Comparison of ENCODE assay signal across 10 mouse cellular contexts in genomic region chr7:142657341-142657791, GRCm38 (mm10). TPM values are rescaled to one million over a fixed set of nuclear protein-coding genes. Genes with fewer than 3 reads are reported as not detected.
DNase-seq lines count a peak whose midpoint lies in the region; ATAC-seq lines count a peak whose summit lies in the region.
"Had no signal": no experiment of that assay in that cellular context is flagged by ENCODE, and none has a peak within 500 bp of the region (broad histone marks: within the 10 kb centered on the region; RNA-seq: fewer than 3 reads in every experiment).

No protein-coding gene starts in this region.

- peaks cover 42% of the 10 kb centered on the region for H3K36me3 ChIP-seq in heart, embryonic 13.5 days
- no peaks in the 10 kb centered on the region for H3K36me3 ChIP-seq in embryonic facial prominence, embryonic 11.5 days (replicated peaks; ENCODE audit: control insufficient read depth, insufficient read depth, low read depth, low read length)
- no peaks in the 10 kb centered on the region for H3K36me3 ChIP-seq in hindbrain, embryonic 14.5 days (replicated peaks; ENCODE audit: control insufficient read depth, insufficient read depth)

- H3K4me1 ChIP-seq in heart, embryonic 13.5 days, result peaks cover 22% of the 10 kb centered on the region
- peaks cover 5% of the 10 kb centered on the region for H3K4me1 ChIP-seq in embryonic facial prominence, embryonic 11.5 days (ENCODE audit: control insufficient read depth, insufficient read depth, low read length)
- peaks cover 5% of the 10 kb centered on the region; the same call in 1 of the 2 replicates for H3K4me1 ChIP-seq in hindbrain, embryonic 14.5 days (replicated peaks; ENCODE audit: control insufficient read depth, insufficient read depth, low read length)

- peak overlapping the region; percentile 98 for H3K9ac ChIP-seq in heart, embryonic 13.5 days
- H3K9ac ChIP-seq in embryonic facial prominence, embryonic 11.5 days (replicated peaks; ENCODE audit: low read length), result peak overlapping the region; percentile 90
- H3K9ac ChIP-seq in hindbrain, embryonic 14.5 days, result no peak overlapping the region

- intact Hi-C loops in heart, postnatal 25 days (cut with DNase I), result no loop called here

- no peaks in the 10 kb centered on the region for H3K9me3 ChIP-seq in heart, embryonic 13.5 days
- no peaks in the 10 kb centered on the region for H3K9me3 ChIP-seq in embryonic facial prominence, embryonic 11.5 days (replicated peaks; ENCODE audit: control insufficient read depth, low read length)
- H3K9me3 ChIP-seq in hindbrain, embryonic 14.5 days (ENCODE audit: control insufficient read depth, low read length), result no peaks in the 10 kb centered on the region

- H3K4me3 ChIP-seq in heart, embryonic 13.5 days, result peak overlapping the region; percentile 80
- H3K4me3 ChIP-seq in embryonic facial prominence, embryonic 11.5 days (ENCODE audit: low read depth, low read length), result peak overlapping the region; percentile 62
- H3K4me3 ChIP-seq in hindbrain, embryonic 14.5 days (replicated peaks; ENCODE audit: low read length), result peak overlapping the region; percentile 23; the same call in 1 of the 2 replicates

- peak overlapping the region; percentile 99 for H3K27ac ChIP-seq in heart, embryonic 13.5 days (replicated peaks)
- peak overlapping the region; percentile 87 for H3K27ac ChIP-seq in embryonic facial prominence, embryonic 11.5 days (replicated peaks; ENCODE audit: low read depth, low read length)
- H3K27ac ChIP-seq in hindbrain, embryonic 14.5 days, result no peak overlapping the region
- H3K27ac ChIP-seq: macrophage had no signal

- no peak for DNase-seq in heart, postnatal 25 days (ENCODE audit: low spot score)
- peak; percentile 66 for DNase-seq in embryonic facial prominence, embryonic 11.5 days (ENCODE audit: low spot score)
- no peak for DNase-seq in hindbrain, embryonic 14.5 days (ENCODE audit: low spot score)
- DNase-seq in mesoderm, embryonic 11.5 days (ENCODE audit: low read depth, low spot score), result peak; percentile 80
- DNase-seq in cerebellum, adult 18-20 months, result no peak
- DNase-seq in right cerebral cortex, postnatal 36 days (ENCODE audit: low spot score in 2 of 2), result no peak
- no peak for DNase-seq in Muller cell, postnatal 12 days (ENCODE audit: inconsistent ontology term)

- peaks cover 87% of the 10 kb centered on the region for H3K27me3 ChIP-seq in heart, embryonic 13.5 days (replicated peaks)
- H3K27me3 ChIP-seq in embryonic facial prominence, embryonic 11.5 days (ENCODE audit: control insufficient read depth, insufficient read depth, low read length), result peaks cover 75% of the 10 kb centered on the region
- peaks cover 96% of the 10 kb centered on the region for H3K27me3 ChIP-seq in hindbrain, embryonic 14.5 days (ENCODE audit: control insufficient read depth, insufficient read depth, low read length)

- WGBS in heart, embryonic 13.5 days, result 17% methylated on average over 5 of the region's 9 CpGs
- 3% methylated on average over 5 of the region's 9 CpGs for WGBS in embryonic facial prominence, embryonic 11.5 days
- 7% methylated on average over 9 of the region's 9 CpGs for WGBS in hindbrain, embryonic 14.5 days

- H3K4me2 ChIP-seq in heart, embryonic 13.5 days, result peak overlapping the region; percentile 78
- H3K4me2 ChIP-seq in embryonic facial prominence, embryonic 11.5 days (ENCODE audit: low read depth, low read length), result peak overlapping the region; percentile 76
- H3K4me2 ChIP-seq in hindbrain, embryonic 14.5 days (replicated peaks), result peak overlapping the region; percentile 43

- ATAC-seq in heart, embryonic 13.5 days (ENCODE audit: extremely low read depth, insufficient number of reproducible peaks, low FRiP score, low TSS enrichment), result peak; percentile 24; the same call in 1 of the 2 replicates
- no peak for ATAC-seq in embryonic facial prominence, embryonic 11.5 days (replicated peaks; ENCODE audit: insufficient number of reproducible peaks, low FRiP score, low TSS enrichment, low read depth)
- ATAC-seq in hindbrain, embryonic 14.5 days (ENCODE audit: low FRiP score), result no peak

RNA-seq across cellular contexts. Expression of gene Igf2, which starts 9.2 kb away (rescaled TPM):
- 1,357 and 1,430 TPM in 2 replicates for polyA plus RNA-seq in heart, embryonic 13.5 days (2015; fragmentation: Nextera tagmentation; extraction: Ambion mirVana)
- 100 to 1,000 TPM; 131 to 156 TPM for total RNA-seq in heart, postnatal 25 days (2021)
- 313 and 355 TPM in 2 replicates for polyA plus RNA-seq in embryonic facial prominence, embryonic 11.5 days (2014; fragmentation: Nextera tagmentation; extraction: Ambion mirVana)
- 141 and 194 TPM in 2 replicates for polyA plus RNA-seq in hindbrain, embryonic 14.5 days (2014; fragmentation: Nextera tagmentation; extraction: Ambion mirVana)

RNA-seq across cellular contexts. Expression of gene Gm49394, which starts 12.4 kb away (rescaled TPM):
- polyA plus RNA-seq in heart, embryonic 13.5 days (2015; fragmentation: Nextera tagmentation; extraction: Ambion mirVana), result 0.04 and 0.05 TPM in 2 replicates
- total RNA-seq in heart, postnatal 25 days (2021), result not detected
- polyA plus RNA-seq in embryonic facial prominence, embryonic 11.5 days (2014; fragmentation: Nextera tagmentation; extraction: Ambion mirVana), result 0.08 TPM in 1 of 2 replicates, not detected in the other
- polyA plus RNA-seq in hindbrain, embryonic 14.5 days (2014; fragmentation: Nextera tagmentation; extraction: Ambion mirVana), result not detected in 2 replicates
- polyA plus RNA-seq: gonadal fat pad, adult 2 months; macrophage had no signal

Comparison
In these comparisons a context has a peak if more than half of its experiments do, and no peak if none do; other contexts are left out.
1. H3K4me3 ChIP-seq: peak in every context shown above with its lines; median percentile 80 in heart, embryonic 13.5 days; 62 in embryonic facial prominence, embryonic 11.5 days; 23 in hindbrain, embryonic 14.5 days.
2. DNase-seq: peak in embryonic facial prominence, embryonic 11.5 days (single experiment) and mesoderm, embryonic 11.5 days (single experiment); none in heart, postnatal 25 days (single experiment), hindbrain, embryonic 14.5 days (single experiment), cerebellum, adult 18-20 months (0 of 2), right cerebral cortex, postnatal 36 days (0 of 2) and Muller cell, postnatal 12 days (single experiment).
3. Peak in every context shown above with its lines, with median percentiles within 50 percentile points of each other: H3K4me2 ChIP-seq.